Mouse (Mus musculus) lung, adult 2 months (tissue): ENCODE measurements at regions not wholly inside any gene's neighbourhood (a gene's known extent, or its start where the extent isn't known, plus 50 kb on each side); places are given as distances from the start of the nearest gene placed in this dataset.

Experiments used
- CTCF ChIP-seq: fragments of 200-500 bp; IDR thresholded peaks from 2 replicates; pipeline ENCODE4 v1.5.1; 2011; ENCODE audit warnings: mild to moderate bottlenecking, low read length, control low read depth; ENCODE audit not compliant: insufficient read depth
- POLR2A ChIP-seq: fragments of 200-500 bp; IDR thresholded peaks from 2 replicates; pipeline ENCODE4 v1.6.1; 2011; ENCODE audit warnings: low read depth, mild to moderate bottlenecking, control low read depth, low read length, borderline replicate concordance; ENCODE audit errors: extremely low read depth

DNA sequence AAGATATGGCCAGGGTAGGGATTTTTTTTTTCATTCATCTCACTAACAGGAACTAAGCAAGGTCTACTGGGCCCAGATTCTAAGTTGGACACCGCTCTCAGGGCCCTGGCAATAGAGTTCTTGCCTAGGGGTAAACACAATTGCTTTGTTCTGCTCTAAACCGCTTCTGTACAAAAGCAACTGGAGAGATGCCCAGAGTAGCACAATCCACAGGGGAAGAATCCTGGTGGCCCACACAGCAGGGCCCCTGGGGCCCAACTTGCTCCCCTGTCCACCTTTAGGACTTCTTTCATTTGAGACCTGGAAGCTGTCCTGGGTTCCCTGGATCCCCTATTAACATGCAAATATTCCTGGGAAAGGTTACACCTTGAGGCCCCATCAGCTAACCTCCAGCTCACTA, 639.4 kb downstream of the Insc start:
- TF ChIP-seq CTCF (no peak), POLR2A (no peak)
